Mouse (Mus musculus) MEL (cell line): ENCODE results near the gene Psma2.

Experiments
- CHD1 ChIP-seq: IDR thresholded peaks from 2 replicates; pipeline ENCODE4 v1.6.1; 2012; ENCODE audit warnings: low read depth, mild to moderate bottlenecking, inconsistent platforms, low read length, improper control_type of control experiment
- CTCF ChIP-seq, 3 experiments: IDR thresholded peaks in 2 of 3; conservative IDR thresholded peaks in 1 of 3; 2 replicates each; pipeline ENCODE4 v1.5.1; 2011 to 2012; ENCODE audit warnings: low read length in 3 of 3, low read depth in 2 of 3, mild to moderate bottlenecking in 2 of 3, improper control_type of control experiment in 1 of 3, inconsistent platforms in 1 of 3, mixed read lengths in 1 of 3, moderate library complexity in 1 of 3; ENCODE audit not compliant: control insufficient read depth in 1 of 3, insufficient read depth in 1 of 3, poor library complexity in 1 of 3, severe bottlenecking in 1 of 3
- E2F4 ChIP-seq: IDR thresholded peaks from 2 replicates; pipeline ENCODE4 v1.6.1; 2011; ENCODE audit warnings: low read depth, low read length, improper control_type of control experiment, borderline replicate concordance
- EP300 ChIP-seq, 2 experiments: IDR thresholded peaks; 2 replicates each; pipeline ENCODE4 v1.6.1; 2011; ENCODE audit warnings: improper control_type of control experiment in 2 of 2, low read length in 2 of 2, low read depth in 1 of 2, mild to moderate bottlenecking in 1 of 2
- HCFC1 ChIP-seq: IDR thresholded peaks from 2 replicates; pipeline ENCODE4 v1.6.1; 2012; ENCODE audit warnings: low read depth, mild to moderate bottlenecking, inconsistent platforms, low read length, improper control_type of control experiment, moderate library complexity
- JUND ChIP-seq: IDR thresholded peaks from 2 replicates; pipeline ENCODE4 v1.6.1; 2011; ENCODE audit warnings: low read depth, mild to moderate bottlenecking, improper control_type of control experiment, low read length
- MAFK ChIP-seq: IDR thresholded peaks from 2 replicates; pipeline ENCODE4 v1.6.1; 2011; ENCODE audit warnings: low read depth, mild to moderate bottlenecking, low read length, improper control_type of control experiment, borderline replicate concordance
- MAZ ChIP-seq: IDR thresholded peaks from 2 replicates; pipeline ENCODE4 v1.6.1; 2012; ENCODE audit warnings: low read depth, mild to moderate bottlenecking, inconsistent platforms, low read length, improper control_type of control experiment
- POLR2A ChIP-seq, 2 experiments: IDR thresholded peaks; 2 replicates each; pipeline ENCODE4 v1.6.1; 2011 to 2012; ENCODE audit warnings: low read length in 2 of 2, mild to moderate bottlenecking in 2 of 2, control low read depth in 1 of 2, improper control_type of control experiment in 1 of 2, low read depth in 1 of 2, moderate library complexity in 1 of 2; ENCODE audit not compliant: control insufficient read depth in 1 of 2, insufficient read depth in 1 of 2, poor library complexity in 1 of 2
- RAD21 ChIP-seq: IDR thresholded peaks from 2 replicates; pipeline ENCODE4 v1.6.1; 2011; ENCODE audit warnings: mild to moderate bottlenecking, low read depth, low read length, improper control_type of control experiment
- TAL1 ChIP-seq: IDR thresholded peaks from 2 replicates; pipeline ENCODE4 v1.6.1; 2012; ENCODE audit warnings: mild to moderate bottlenecking, inconsistent platforms, low read length, moderate library complexity, mixed read lengths
- ZNF384 ChIP-seq: IDR thresholded peaks from 2 replicates; pipeline ENCODE4 v1.6.1; 2012; ENCODE audit warnings: low read depth, mild to moderate bottlenecking, inconsistent platforms, low read length, improper control_type of control experiment

DNA sequence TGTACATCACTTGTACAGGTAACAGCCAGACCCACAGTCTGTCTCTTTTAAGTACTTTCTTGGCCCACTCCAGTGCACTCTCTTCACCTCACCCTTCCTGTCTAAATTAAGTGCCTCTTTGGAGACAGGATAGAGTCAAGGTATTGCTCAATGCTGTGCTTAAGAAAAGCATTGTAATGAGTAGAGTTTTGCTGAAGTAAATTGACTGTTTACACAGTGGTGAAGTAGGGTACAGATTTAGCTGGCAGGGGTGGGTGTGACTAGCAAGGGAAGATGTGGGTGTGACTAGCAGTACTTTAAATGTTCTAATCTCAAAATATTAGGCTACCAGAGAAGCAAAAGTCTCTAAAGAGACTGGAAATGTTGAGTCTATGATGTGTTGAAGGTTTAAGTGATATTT, 5.4 kb upstream of the Psma2 start:
- TF ChIP-seq TAL1, result no peak
- no peak for TF ChIP-seq CTCF (IDR thresholded peaks at IDR 0.05 in 2 of 3, conservative IDR thresholded peaks at IDR 0.05 in 1 of 3; ENCODE audit: control insufficient read depth in 1 of 3, insufficient read depth in 1 of 3, low read depth in 2 of 3, low read length in 3 of 3, poor library complexity in 1 of 3, severe bottlenecking in 1 of 3)
- no peak for TF ChIP-seq E2F4
- no peak for TF ChIP-seq JUND
- TF ChIP-seq POLR2A (IDR thresholded peaks at IDR 0.05; ENCODE audit: control insufficient read depth in 1 of 2, insufficient read depth in 1 of 2, low read depth in 1 of 2, low read length in 2 of 2, poor library complexity in 1 of 2), result no peak
- TF ChIP-seq MAFK, result no peak
- no peak for TF ChIP-seq HCFC1
- TF ChIP-seq ZNF384, result no peak
- TF ChIP-seq RAD21, result no peak
- TF ChIP-seq EP300 (IDR thresholded peaks at IDR 0.05; ENCODE audit: low read depth in 1 of 2, low read length in 2 of 2), result no peak
- TF ChIP-seq CHD1, result no peak
- TF ChIP-seq MAZ, result no peak
